Mouse (Mus musculus) kidney, embryonic 14.5 days (tissue): ENCODE measurements around the gene Nid1. TPM values are rescaled to one million over a fixed set of nuclear protein-coding genes. Genes with fewer than 3 reads are reported as not detected.
"Not testable (repeated sequence)": the region's sequence is repeated elsewhere in the genome, so short reads cannot be mapped to it uniquely, and the experiment has no call there.

Source experiments
- ATAC-seq: fragments of 200-750 bp; cut with Nextera tagmentation; 2 replicates; pipeline ENCODE4 v1.8.0; 2017; ENCODE audit warnings: moderate number of reproducible peaks, mild to moderate bottlenecking, moderate TSS enrichment, moderate library complexity; ENCODE audit not compliant: low FRiP score, low TSS enrichment
- H3K27ac ChIP-seq: fragments of 300-500 bp; sonication (generic); 2 replicates; pipeline ENCODE4 v1.5.1; 2014; ENCODE audit warnings: low read depth, mild to moderate bottlenecking, low read length, moderate library complexity, mixed read lengths
- H3K27me3 ChIP-seq: fragments of 300-500 bp; sonication (generic); 2 replicates; pipeline ENCODE4 v1.6.1; 2014; ENCODE audit warnings: mild to moderate bottlenecking, low read length; ENCODE audit not compliant: control insufficient read depth, insufficient read depth
- H3K36me3 ChIP-seq: fragments of 300-500 bp; sonication (generic); 2 replicates; pipeline ENCODE4 v1.6.1; 2014; ENCODE audit warnings: low read length, mixed read lengths; ENCODE audit not compliant: control insufficient read depth, insufficient read depth
- H3K4me1 ChIP-seq: fragments of 300-500 bp; sonication (generic); 2 replicates; pipeline ENCODE4 v1.6.1; 2014; ENCODE audit warnings: low read length, mixed read lengths; ENCODE audit not compliant: control insufficient read depth, insufficient read depth
- H3K4me2 ChIP-seq: fragments of 300-500 bp; sonication (generic); replicated peaks from 2 replicates; pipeline ENCODE4 v1.6.1; 2014; ENCODE audit warnings: low read depth, mild to moderate bottlenecking, low read length
- H3K4me3 ChIP-seq: fragments of 300-500 bp; sonication (generic); 2 replicates; pipeline ENCODE4 v1.5.1; 2014; ENCODE audit warnings: mild to moderate bottlenecking, low read length
- H3K9ac ChIP-seq: fragments of 300-500 bp; sonication (generic); 2 replicates; pipeline ENCODE4 v1.6.1; 2014; ENCODE audit warnings: low read depth, mild to moderate bottlenecking, low read length, moderate library complexity
- H3K9me3 ChIP-seq: fragments of 300-500 bp; sonication (generic); 2 replicates; pipeline ENCODE4 v1.6.1; 2016; ENCODE audit warnings: low read length; ENCODE audit not compliant: control insufficient read depth
- WGBS: fragments of 180-500 bp; shearing (Covaris S2); extraction: QIAGEN DNeasy Blood & Tissue Kit; methylation state at CpG from one replicate; pipeline ENCODE4 v1.1.7; 2014; 5-methylcytosine and 5-hydroxymethylcytosine counted together
- polyA plus RNA-seq: library from polyadenylated mRNA; unstranded; fragments of >200 nt; fragmentation: Nextera tagmentation; extraction: Ambion mirVana; gene quantifications from 2 replicates; pipeline ENCODE4 v1.2.1, GENCODE M21; 2014

The Nid1 gene
- polyA plus RNA-seq, 1 experiment from 2014 or later, result 96.1 TPM

DNA sequence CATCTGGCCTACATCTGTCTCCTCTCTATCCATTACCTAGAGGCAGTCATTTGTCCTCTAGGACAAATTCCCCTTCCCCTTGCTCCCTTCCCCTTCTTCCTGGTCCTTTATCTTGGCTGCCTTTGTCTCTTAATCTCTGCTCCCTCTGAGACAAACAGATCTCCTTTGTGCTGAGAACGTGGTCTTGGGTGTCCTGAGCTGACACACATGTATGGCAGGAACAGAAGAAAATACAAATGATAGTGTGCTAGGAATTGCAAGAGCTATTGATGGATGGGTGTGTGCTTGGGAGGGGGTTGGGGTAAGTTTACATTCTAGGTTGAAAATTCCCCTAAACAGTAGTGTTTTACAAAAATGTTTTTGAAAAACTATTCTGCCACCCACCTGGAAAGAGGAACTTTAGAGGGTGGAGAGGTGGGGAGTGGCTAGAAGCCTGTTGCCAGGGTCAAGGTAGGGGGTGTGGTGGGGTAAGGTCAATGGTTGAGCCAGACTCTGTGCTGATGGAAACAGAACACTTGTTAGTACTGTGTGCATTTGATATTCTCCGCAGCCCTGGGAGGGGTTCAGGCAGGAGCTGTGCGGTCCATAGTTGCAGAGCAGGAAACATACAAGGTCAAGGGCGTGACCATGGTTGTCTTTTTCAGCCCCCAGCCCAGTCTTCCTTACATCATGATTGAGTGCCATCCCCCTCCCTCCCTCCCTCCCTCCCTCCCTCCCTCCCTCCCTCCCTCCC lies 9.5 kb downstream of the Nid1 start:
- H3K27ac ChIP-seq, H3K36me3 ChIP-seq, H3K4me2 ChIP-seq, H3K4me3 ChIP-seq, H3K4me1 ChIP-seq, H3K27me3 ChIP-seq, H3K9me3 ChIP-seq, H3K9ac ChIP-seq: not testable (repeated sequence)
- ATAC-seq, result peak; percentile 61; the same call in 1 of the 2 replicates
- WGBS, result 45% methylated on average over 4 of the region's 4 CpGs

DNA sequence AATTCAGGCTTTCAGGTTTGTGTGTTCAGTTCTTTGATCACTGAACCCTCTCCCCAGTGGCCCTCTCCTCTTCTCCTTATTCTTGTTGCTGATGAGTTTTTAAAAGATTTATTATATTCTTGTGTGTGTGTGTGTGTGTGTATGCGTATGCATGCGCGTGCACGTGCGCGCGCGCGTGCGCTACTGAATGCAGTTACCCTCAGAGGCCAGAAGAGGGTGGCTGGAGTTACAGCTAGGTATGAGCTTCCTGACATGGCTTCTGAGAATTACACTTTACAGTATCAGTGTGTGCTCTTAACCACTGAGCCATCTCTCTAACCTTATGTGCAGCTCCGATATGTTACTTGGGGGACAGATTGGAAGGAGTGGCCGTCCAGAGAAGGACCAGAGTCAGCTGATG lies 12.6 kb downstream of the Nid1 start:
- H3K36me3 ChIP-seq, H3K4me1 ChIP-seq, ATAC-seq, H3K27me3 ChIP-seq, H3K9ac ChIP-seq, H3K27ac ChIP-seq, H3K4me3 ChIP-seq, H3K4me2 ChIP-seq, H3K9me3 ChIP-seq: not testable (repeated sequence)
- WGBS, result 75% methylated on average over 12 of the region's 12 CpGs

GRCm38 (mm10) chr13:13450931-13451330 lies 13.6 kb downstream of the Nid1 start:
- H3K4me3 ChIP-seq, H3K9ac ChIP-seq, H3K4me1 ChIP-seq, H3K36me3 ChIP-seq, H3K27me3 ChIP-seq, H3K9me3 ChIP-seq, H3K4me2 ChIP-seq, ATAC-seq, H3K27ac ChIP-seq: not testable (repeated sequence)
- 76% methylated on average over 1 of the region's 1 CpGs for WGBS

DNA sequence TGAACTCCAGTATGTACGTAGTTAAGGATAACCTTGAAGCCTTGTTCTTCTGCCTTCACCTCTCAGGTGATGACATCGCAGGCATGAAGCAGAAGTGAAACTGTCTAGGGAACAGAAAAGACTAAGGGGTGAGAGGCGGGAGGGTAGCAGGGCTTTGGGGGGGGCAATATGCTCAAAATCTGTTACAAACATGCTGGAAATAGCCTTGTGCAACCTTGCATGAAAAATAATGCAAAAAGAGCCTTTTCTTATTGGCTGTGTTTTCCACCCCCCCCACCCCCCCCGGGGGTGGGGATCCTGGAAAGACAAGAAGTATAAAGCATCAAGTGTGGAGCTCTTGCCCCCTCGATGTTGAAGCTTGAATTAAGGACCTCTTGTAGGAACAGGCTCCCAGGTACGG lies 16.0 kb downstream of the Nid1 start:
- not testable (repeated sequence) for H3K4me3 ChIP-seq, H3K9ac ChIP-seq, H3K27ac ChIP-seq, H3K36me3 ChIP-seq, H3K4me2 ChIP-seq, ATAC-seq, H3K4me1 ChIP-seq, H3K27me3 ChIP-seq, H3K9me3 ChIP-seq
- 90% methylated on average over 6 of the region's 6 CpGs for WGBS

DNA sequence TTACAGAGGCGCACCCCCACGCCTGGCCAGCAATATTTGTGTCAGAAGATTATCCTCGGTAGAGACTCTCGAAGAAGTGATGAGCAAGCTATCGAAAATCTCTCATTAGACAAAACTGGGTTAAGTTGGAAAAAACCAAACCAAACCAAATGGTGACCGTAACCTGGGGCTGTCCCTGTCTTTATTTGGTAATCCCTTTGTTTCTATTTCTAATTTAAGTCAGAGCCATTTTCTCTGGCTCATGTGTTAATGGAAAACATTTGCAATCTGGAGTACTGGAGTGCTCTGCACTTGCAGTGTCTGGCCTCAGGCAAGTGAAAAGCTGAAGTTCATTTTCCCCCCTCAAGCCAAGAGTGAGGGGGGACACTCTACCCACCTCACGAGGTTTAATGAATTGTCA lies 16.9 kb downstream of the Nid1 start:
- H3K27me3 ChIP-seq, H3K4me2 ChIP-seq, ATAC-seq, H3K9me3 ChIP-seq, H3K36me3 ChIP-seq, H3K4me1 ChIP-seq, H3K4me3 ChIP-seq, H3K9ac ChIP-seq, H3K27ac ChIP-seq: not testable (repeated sequence)
- WGBS, result 89% methylated on average over 7 of the region's 7 CpGs

GRCm38 (mm10) chr13:13455632-13456492 lies 18.5 kb downstream of the Nid1 start:
- H3K4me2 ChIP-seq, H3K9me3 ChIP-seq, H3K9ac ChIP-seq, H3K4me1 ChIP-seq, H3K27me3 ChIP-seq, H3K27ac ChIP-seq, H3K4me3 ChIP-seq, ATAC-seq, H3K36me3 ChIP-seq: not testable (repeated sequence)
- WGBS, result 59% methylated on average over 8 of the region's 9 CpGs

DNA sequence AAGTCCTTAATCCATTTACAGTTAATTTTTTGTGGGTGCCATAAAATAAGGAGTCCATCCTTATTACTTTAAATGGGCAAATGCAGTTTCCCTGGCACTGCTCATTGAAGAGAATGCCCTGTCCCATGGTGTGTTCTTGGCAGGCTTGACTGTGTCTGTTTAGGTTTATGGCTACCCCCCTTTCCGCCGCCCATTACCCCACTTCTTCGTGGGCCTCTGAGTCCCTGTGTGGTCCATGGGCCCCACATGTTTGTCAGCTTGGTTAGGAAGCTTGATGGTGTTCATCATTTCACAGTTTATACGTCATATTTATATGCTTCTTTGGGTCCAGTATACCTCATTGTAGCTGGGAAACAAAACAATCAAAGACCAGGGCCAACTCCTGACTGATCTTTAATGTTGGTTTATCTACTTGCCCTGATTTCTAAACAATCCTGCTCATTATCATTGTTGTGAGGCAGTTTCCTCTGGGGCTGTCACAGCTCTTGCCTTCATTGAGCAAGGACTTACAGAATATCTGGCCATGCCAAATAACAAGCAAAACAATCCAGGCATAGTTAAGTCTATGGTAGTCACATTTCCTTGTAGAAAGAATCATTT lies 20.9 kb downstream of the Nid1 start:
- no peak overlapping the region for H3K4me3 ChIP-seq
- 86% methylated on average over 4 of the region's 4 CpGs for whole genome bisulfite sequencing
- no peaks in the 10 kb centered on the region for H3K36me3 ChIP-seq
- H3K27ac ChIP-seq, result no peak overlapping the region
- H3K4me1 ChIP-seq, result no peaks in the 10 kb centered on the region
- no peak overlapping the region for H3K9ac ChIP-seq
- no peaks in the 10 kb centered on the region for H3K27me3 ChIP-seq
- no peak overlapping the region for H3K4me2 ChIP-seq
- ATAC-seq, result no peak
- no peaks in the 10 kb centered on the region for H3K9me3 ChIP-seq

DNA sequence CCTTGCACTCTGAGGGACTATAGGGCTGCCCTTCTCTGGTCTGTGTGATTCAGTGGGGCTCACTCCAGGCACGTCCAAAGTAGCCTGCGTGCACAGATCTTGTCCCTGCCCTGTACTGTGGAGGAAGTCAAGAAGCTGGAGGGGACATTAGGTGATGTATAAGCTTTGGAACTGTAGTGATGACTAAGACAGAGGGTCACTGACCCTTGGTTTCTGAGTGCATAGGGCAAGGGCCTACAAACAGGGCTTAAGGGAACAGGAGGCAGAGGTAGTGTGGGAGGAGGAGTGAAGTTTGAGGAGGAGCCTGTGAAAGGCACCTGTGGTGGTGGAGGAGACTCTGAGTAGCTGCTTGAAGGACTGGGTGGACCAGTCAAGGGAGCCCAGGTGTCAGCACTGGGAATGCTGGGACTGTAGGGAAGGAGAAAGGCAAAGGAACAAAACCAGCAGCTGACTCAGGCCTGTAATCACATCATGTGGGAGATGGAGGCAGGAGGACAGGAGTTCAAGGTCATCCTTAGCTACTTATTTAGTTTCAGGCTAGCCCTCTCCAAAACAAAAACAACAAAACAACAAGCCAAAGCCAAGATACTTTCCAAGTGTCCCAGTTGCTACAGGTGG lies 23.3 kb downstream of the Nid1 start:
- H3K9ac ChIP-seq, result no peak overlapping the region
- no peak overlapping the region for H3K4me2 ChIP-seq
- WGBS, result 74% methylated on average over 2 of the region's 2 CpGs
- H3K4me1 ChIP-seq, result no peaks in the 10 kb centered on the region
- H3K9me3 ChIP-seq, result no peaks in the 10 kb centered on the region
- H3K27me3 ChIP-seq, result no peaks in the 10 kb centered on the region
- no peaks in the 10 kb centered on the region for H3K36me3 ChIP-seq
- H3K27ac ChIP-seq, result no peak overlapping the region
- ATAC-seq, result 0 out of 2 replicates have a peak, but pooled peaks have one; percentile 20
- no peak overlapping the region for H3K4me3 ChIP-seq
